Mouse (Mus musculus) olfactory bulb, adult 2 months (tissue): ENCODE measurements around the gene Dapp1.

ENCODE experiments used
- CTCF ChIP-seq: fragments of 200-500 bp; IDR thresholded peaks from 2 replicates; pipeline ENCODE4 v1.5.1; 2012; ENCODE audit warnings: low read depth, mild to moderate bottlenecking, low read length, moderate library complexity; ENCODE audit not compliant: insufficient read depth
- POLR2A ChIP-seq: fragments of 200-500 bp; IDR thresholded peaks from 2 replicates; pipeline ENCODE4 v1.6.1; 2012; ENCODE audit warnings: mild to moderate bottlenecking, low read depth, low read length, moderate library complexity; ENCODE audit not compliant: insufficient read depth

DNA sequence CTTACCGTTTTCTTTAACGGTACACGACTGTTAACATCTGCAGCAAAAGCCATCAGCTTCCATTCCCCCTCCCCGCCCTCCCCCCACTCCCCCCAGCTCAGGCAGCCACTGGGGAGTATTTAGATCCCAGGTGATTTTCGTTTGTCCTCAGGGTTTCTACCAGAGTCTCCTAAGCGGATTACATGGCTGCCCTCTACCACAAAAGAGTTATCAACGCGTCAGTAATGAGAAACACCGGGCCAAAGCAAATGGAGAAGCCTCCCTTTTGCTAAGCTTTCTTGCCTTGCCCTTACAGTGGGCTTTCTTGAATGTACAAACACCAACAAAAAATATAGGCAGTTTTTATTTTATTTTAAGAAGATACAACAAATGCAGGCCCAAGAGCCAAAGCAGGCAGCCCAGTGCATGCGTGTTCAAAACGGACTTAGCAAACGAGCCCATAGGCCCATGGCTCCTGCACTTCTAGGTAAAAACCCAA lies 63.6 kb downstream of the Dapp1 start:
- no peak for TF ChIP-seq CTCF
- no peak for TF ChIP-seq POLR2A
